In the genomic region with DNA sequence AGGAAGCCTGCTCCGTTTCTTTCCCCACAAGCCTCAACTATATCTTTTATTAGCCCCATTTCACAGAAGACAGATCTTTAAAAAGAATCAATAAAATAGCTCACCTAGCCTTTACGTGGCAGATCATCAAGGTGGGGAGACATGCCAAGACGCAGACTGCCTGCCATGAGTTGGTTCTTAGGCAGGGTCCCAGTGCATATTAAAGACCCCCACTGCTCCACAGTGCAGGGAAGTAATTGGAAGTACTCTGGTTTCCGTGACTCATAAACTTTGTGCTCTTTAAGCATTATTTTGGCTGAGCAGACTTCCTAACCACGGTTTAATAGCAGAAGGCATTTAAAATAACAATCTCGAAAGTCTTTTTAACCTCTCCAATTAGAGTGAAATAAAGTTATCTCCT, we compare ENCODE assay signal across 31 mouse cellular contexts.
"Had no signal": no experiment of that assay in that cellular context is flagged by ENCODE, and none has a peak within 500 bp of the region (broad histone marks: within the 10 kb centered on the region; RNA-seq: fewer than 3 reads in every experiment).

No protein-coding gene starts in this region.

- H3K4me2 ChIP-seq: limb, embryonic 15.5 days; liver, embryonic 11.5 days; liver, embryonic 12.5 days; liver, embryonic 13.5 days; liver, embryonic 15.5 days; lung, embryonic 14.5 days; lung, embryonic 15.5 days; midbrain, embryonic 11.5 days; midbrain, embryonic 12.5 days; midbrain, embryonic 13.5 days; midbrain, embryonic 15.5 days; neural tube, embryonic 12.5 days; neural tube, embryonic 13.5 days had no signal

- ATAC-seq: liver, embryonic 12.5 days; liver, postnatal 0 days; lung, postnatal 0 days; midbrain, embryonic 13.5 days; midbrain, embryonic 15.5 days; midbrain, embryonic 16.5 days had no signal

- DNase-seq: left cerebral cortex, postnatal 4 days; liver; liver, embryonic 13.5 days; liver, postnatal 0 days; lung, adult 18-20 months; lung, adult 2 months; lung, embryonic 14.5 days; lung, postnatal 10 days; lung, postnatal 14 days; lung, postnatal 36 days; lung, postnatal 4 days; midbrain, embryonic 14.5 days had no signal

- H3K4me1 ChIP-seq: limb, embryonic 15.5 days; liver, embryonic 12.5 days; liver, embryonic 13.5 days; liver, embryonic 15.5 days; lung, embryonic 15.5 days; megakaryocyte, embryonic 14.5 days; midbrain, embryonic 10.5 days; midbrain, embryonic 12.5 days; midbrain, embryonic 13.5 days; midbrain, embryonic 15.5 days; neural tube, embryonic 12.5 days; neural tube, embryonic 13.5 days had no signal

- H3K4me3 ChIP-seq: left cerebral cortex, adult 2 months; limb, embryonic 15.5 days; liver, embryonic 12.5 days; liver, embryonic 13.5 days; liver, embryonic 15.5 days; lung, embryonic 15.5 days; megakaryocyte, embryonic 14.5 days; midbrain, embryonic 10.5 days; midbrain, embryonic 12.5 days; midbrain, embryonic 13.5 days; midbrain, embryonic 15.5 days; myocyte; neural tube, embryonic 12.5 days; neural tube, embryonic 13.5 days had no signal

- H3K27me3 ChIP-seq: liver, embryonic 12.5 days; liver, embryonic 13.5 days; liver, embryonic 15.5 days; lung, embryonic 15.5 days; megakaryocyte, embryonic 14.5 days; midbrain, embryonic 12.5 days; midbrain, embryonic 13.5 days; midbrain, embryonic 15.5 days; neural tube, embryonic 12.5 days; neural tube, embryonic 13.5 days had no signal

- H3K36me3 ChIP-seq: limb, embryonic 15.5 days; liver, embryonic 12.5 days; liver, embryonic 13.5 days; liver, embryonic 15.5 days; lung, embryonic 15.5 days; midbrain, embryonic 10.5 days; midbrain, embryonic 12.5 days; midbrain, embryonic 13.5 days; midbrain, embryonic 15.5 days; neural tube, embryonic 12.5 days; neural tube, embryonic 13.5 days had no signal

- H3K27ac ChIP-seq: left cerebral cortex, adult 2 months; limb, embryonic 15.5 days; liver, embryonic 12.5 days; liver, embryonic 13.5 days; liver, embryonic 14.5 days; liver, embryonic 15.5 days; lung, embryonic 15.5 days; macrophage; midbrain, embryonic 10.5 days; midbrain, embryonic 12.5 days; midbrain, embryonic 13.5 days; midbrain, embryonic 15.5 days; neural tube, embryonic 12.5 days; neural tube, embryonic 13.5 days had no signal

- H3K9ac ChIP-seq: limb, embryonic 15.5 days; liver, embryonic 12.5 days; liver, embryonic 13.5 days; liver, embryonic 14.5 days; liver, embryonic 15.5 days; liver, postnatal 0 days; lung, embryonic 14.5 days; lung, embryonic 15.5 days; midbrain, embryonic 12.5 days; midbrain, embryonic 13.5 days; midbrain, embryonic 15.5 days; neural tube, embryonic 12.5 days; neural tube, embryonic 13.5 days had no signal

- H3K9me3 ChIP-seq: limb, embryonic 15.5 days; liver, embryonic 12.5 days; liver, embryonic 13.5 days; liver, embryonic 15.5 days; lung, embryonic 15.5 days; megakaryocyte, embryonic 14.5 days; midbrain, embryonic 10.5 days; midbrain, embryonic 12.5 days; midbrain, embryonic 13.5 days; midbrain, embryonic 15.5 days; neural tube, embryonic 12.5 days; neural tube, embryonic 13.5 days had no signal
